Mouse (Mus musculus) naive thymus-derived CD4-positive, alpha-beta T cell, adult 5 months (primary cell): ENCODE results near the gene Sppl3. TPM values are rescaled to one million over a fixed set of nuclear protein-coding genes. Genes with fewer than 3 reads are reported as not detected.

Source experiments
- polyA plus RNA-seq: library from polyadenylated mRNA; unstranded; fragments of 100-300 nt; shearing (Covaris generic); gene quantifications from one replicate; pipeline ENCODE4 v1.2.1, GENCODE M21; 2017

The Sppl3 gene
- 64.1 TPM for polyA plus RNA-seq

DNA sequence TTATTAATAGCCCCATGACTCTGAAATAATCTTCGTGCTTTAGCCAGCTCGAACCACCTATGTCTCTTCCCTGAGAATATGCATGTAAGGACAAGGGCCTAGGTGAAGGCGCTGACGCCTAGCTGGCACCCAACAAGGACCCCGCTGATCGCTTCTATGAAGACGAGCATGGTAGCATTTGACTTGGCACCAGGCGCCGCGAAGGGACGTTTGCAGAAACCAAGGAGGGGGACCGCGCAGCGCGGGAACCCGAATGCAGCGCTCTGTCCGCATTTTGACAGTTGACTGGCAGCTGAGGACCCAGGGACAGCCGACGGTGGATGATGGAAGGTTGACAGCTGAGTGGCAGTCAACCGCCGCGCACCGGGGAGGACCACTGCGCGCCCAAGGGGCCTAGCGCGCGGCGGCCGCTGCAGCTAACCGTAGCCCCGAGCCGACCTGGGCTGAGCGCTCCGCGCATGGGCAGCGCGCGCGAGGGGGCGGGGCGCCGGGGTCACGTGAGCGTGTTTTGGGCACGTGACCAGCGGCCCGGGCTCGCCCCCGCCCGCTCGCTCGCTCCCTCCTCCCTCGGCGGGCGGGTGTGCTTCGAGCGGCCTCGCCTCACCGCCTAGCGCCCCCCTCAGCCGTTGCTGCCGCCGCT, at the start of gene Sppl3:
Gene Sppl3, plus strand, starts transcription at position 561 of the 640 bp plus-strand sequence.

GRCm38 (mm10) chr5:114970824-114971227, 40.1 kb upstream of the Sppl3 start, which contains the start of gene Hnf1a:
Hnf1a (minus strand) TSS chr5:114971094.

GRCm38 (mm10) chr5:115098195-115098594, 87.3 kb downstream of the Sppl3 start, which contains the start of gene Gm10401:
Gm10401 (minus strand) TSS chr5:115098295.

GRCm38 (mm10) chr5:115118961-115119570, 108.1 kb downstream of the Sppl3 start, which contains the start of gene Acads:
Acads (minus strand) TSS chr5:115119346.

GRCm38 (mm10) chr5:115134234-115135165, 123.6 kb downstream of the Sppl3 start, which contains the start of gene Unc119b:
Unc119b (minus strand) TSS chr5:115134975.

Other genes starting within 250 kb of the Sppl3 start
- gene Ankrd13a, start 236.5 kb upstream of the Sppl3 start, polyA plus RNA-seq, result 208 TPM
- gene Git2, start 235.6 kb upstream of the Sppl3 start, polyA plus RNA-seq, result 158 TPM
- 49.4 TPM for gene 1500011B03Rik, start 187.7 kb upstream of the Sppl3 start, polyA plus RNA-seq
- gene 4930519G04Rik, start 157.5 kb upstream of the Sppl3 start, polyA plus RNA-seq, result not detected
- gene Gm9936, start 152.5 kb upstream of the Sppl3 start, polyA plus RNA-seq, result not detected
- gene Oasl2, start 114.2 kb upstream of the Sppl3 start, polyA plus RNA-seq, result 9.0 TPM
- 5.1 TPM for gene Oasl1, start 87.9 kb upstream of the Sppl3 start, polyA plus RNA-seq
- 34.7 TPM for gene 2210016L21Rik, start 69.0 kb upstream of the Sppl3 start, polyA plus RNA-seq
- gene Hnf1a, start 40.0 kb upstream of the Sppl3 start, polyA plus RNA-seq, result 0.15 TPM
- not detected for gene Gm10401, start 87.2 kb downstream of the Sppl3 start, polyA plus RNA-seq
- 20.8 TPM for gene Acads, start 108.2 kb downstream of the Sppl3 start, polyA plus RNA-seq
- gene Unc119b, start 123.8 kb downstream of the Sppl3 start, polyA plus RNA-seq, result 38.8 TPM
- 101 TPM for gene Mlec, start 147.0 kb downstream of the Sppl3 start, polyA plus RNA-seq
- not detected for gene Cabp1, start 183.2 kb downstream of the Sppl3 start, polyA plus RNA-seq
- 216 TPM for gene Pop5, start 224.7 kb downstream of the Sppl3 start, polyA plus RNA-seq